Mouse (Mus musculus) forebrain, embryonic 14.5 days (tissue): ENCODE measurements around the gene Dgke. TPM values are rescaled to one million over a fixed set of nuclear protein-coding genes. Genes with fewer than 3 reads are reported as not detected.
"Not testable (repeated sequence)": the region's sequence is repeated elsewhere in the genome, so short reads cannot be mapped to it uniquely, and the experiment has no call there.

Experiments
- ATAC-seq: fragments of 200-750 bp; cut with Nextera tagmentation; 2 replicates; pipeline ENCODE4 v1.8.0; 2017; ENCODE audit warnings: mild to moderate bottlenecking, moderate library complexity
- DNase-seq: peaks from one replicate; pipeline ENCODE4 v3.0.0-alpha.2; 2015; ENCODE audit warnings: low spot score
- H3K27ac ChIP-seq: fragments of 300-500 bp; sonication (generic); 2 replicates; pipeline ENCODE4 v1.5.1; 2014; ENCODE audit warnings: low read depth, mild to moderate bottlenecking, control low read depth, low read length, moderate library complexity
- H3K27me3 ChIP-seq: fragments of 300-500 bp; sonication (generic); replicated peaks from 2 replicates; pipeline ENCODE4 v1.6.1; 2014; ENCODE audit warnings: low read length, control low read depth, mixed read lengths; ENCODE audit not compliant: control insufficient read depth, insufficient read depth
- H3K36me3 ChIP-seq: fragments of 300-500 bp; sonication (generic); 2 replicates; pipeline ENCODE4 v1.6.1; 2014; ENCODE audit warnings: low read length, control low read depth; ENCODE audit not compliant: control insufficient read depth, insufficient read depth
- H3K4me1 ChIP-seq: fragments of 300-500 bp; sonication (generic); 2 replicates; pipeline ENCODE4 v1.6.1; 2014; ENCODE audit warnings: antibody characterized with exemption, low read length, control low read depth; ENCODE audit not compliant: control insufficient read depth, insufficient read depth
- H3K4me2 ChIP-seq: fragments of 300-500 bp; sonication (generic); 2 replicates; pipeline ENCODE4 v1.6.1; 2014; ENCODE audit warnings: mild to moderate bottlenecking, control low read depth, low read length
- H3K4me3 ChIP-seq: fragments of 300-500 bp; sonication (generic); 2 replicates; pipeline ENCODE4 v1.5.1; 2014; ENCODE audit warnings: low read depth, low read length, control low read depth
- H3K9ac ChIP-seq: fragments of 300-500 bp; sonication (generic); 2 replicates; pipeline ENCODE4 v1.6.1; 2014; ENCODE audit warnings: mild to moderate bottlenecking, low read length, control low read depth, moderate library complexity
- H3K9me3 ChIP-seq: fragments of 300-500 bp; sonication (generic); replicated peaks from 2 replicates; pipeline ENCODE4 v1.6.1; 2016; ENCODE audit warnings: low read length, control low read depth, mixed read lengths; ENCODE audit not compliant: control insufficient read depth
- WGBS: fragments of 180-500 bp; shearing (Covaris S2); extraction: QIAGEN DNeasy Blood & Tissue Kit; methylation state at CpG from one replicate; pipeline ENCODE4 v1.1.7; 2014; 5-methylcytosine and 5-hydroxymethylcytosine counted together
- polyA plus RNA-seq: library from polyadenylated mRNA; unstranded; fragments of >200 nt; fragmentation: Nextera tagmentation; extraction: Ambion mirVana; gene quantifications from 2 replicates; pipeline ENCODE4 v1.2.1, GENCODE M21; 2014

Gene Dgke
- polyA plus RNA-seq, 1 experiment from 2014 or later = 9.9 TPM

- peak; percentile 77 for DNase-seq
- H3K27me3 ChIP-seq = peaks cover 15% of the 10 kb centered on the region
- peak; percentile 70 for ATAC-seq
- peak within 1 kb of the TSS; percentile 21; the same call in 1 of the 2 replicates for H3K9ac ChIP-seq
- WGBS = 3% methylated on average over 48 of the region's 48 CpGs
- peak within 1 kb of the TSS; percentile 36 for H3K4me3 ChIP-seq
- H3K4me1 ChIP-seq = no peaks in the 10 kb centered on the region
- no peaks in the 10 kb centered on the region for H3K9me3 ChIP-seq
- H3K27ac ChIP-seq = no peak within 1 kb of the TSS
- H3K4me2 ChIP-seq = peak within 1 kb of the TSS; percentile 48
- H3K36me3 ChIP-seq = no peaks in the 10 kb centered on the region
These were observed 67.5 kb downstream of the Dgke start, which contains the start of gene Trim25 for GRCm38 (mm10) chr11:88998974-88999722. TSS of gene Trim25 (plus strand) at chr11:88999376.

- 6% methylated on average over 3 of the region's 3 CpGs for WGBS
- no peak for ATAC-seq
- peaks cover 15% of the 10 kb centered on the region for H3K27me3 ChIP-seq
These were observed 68.2 kb downstream of the Dgke start for GRCm38 (mm10) chr11:88998406-88998805.

GRCm38 (mm10) chr11:88997343-88997742 lies 69.3 kb downstream of the Dgke start:
- H3K27ac ChIP-seq, H3K4me1 ChIP-seq, H3K4me2 ChIP-seq, DNase-seq, H3K4me3 ChIP-seq, ATAC-seq, H3K9ac ChIP-seq, H3K9me3 ChIP-seq, H3K36me3 ChIP-seq: not testable (repeated sequence)
- WGBS = 89% methylated on average over 5 of the region's 5 CpGs
- H3K27me3 ChIP-seq = peaks cover 15% of the 10 kb centered on the region

More at GRCm38 (mm10) chr11:88998406-88998805, 68.2 kb downstream of the Dgke start:
- Histone ChIP-seq H3K36me3 (no peaks in the 10 kb centered on the region), H3K27ac (no peak overlapping the region), H3K4me3 (no peak overlapping the region), H3K9ac (no peak overlapping the region), H3K4me1 (no peaks in the 10 kb centered on the region), H3K9me3 (no peaks in the 10 kb centered on the region), H3K4me2 (no peak overlapping the region)
- no peak for DNase-seq

- Histone ChIP-seq H3K27ac (no peak overlapping the region), H3K4me3 (no peak overlapping the region), H3K9ac (no peak overlapping the region), H3K27me3 (peaks cover 15% of the 10 kb centered on the region), H3K4me2 (no peak overlapping the region), H3K9me3 (no peaks in the 10 kb centered on the region), H3K4me1 (no peaks in the 10 kb centered on the region), H3K36me3 (peaks cover 3% of the 10 kb centered on the region; the same call in 1 of the 2 replicates)
- 73% methylated on average over 7 of the region's 7 CpGs for WGBS
- DNase-seq (no peak), ATAC-seq (no peak)
These were observed 70.2 kb downstream of the Dgke start for GRCm38 (mm10) chr11:88996427-88996826.

- DNase-seq (no peak), ATAC-seq (no peak)
- Histone ChIP-seq H3K9me3 (no peaks in the 10 kb centered on the region), H3K27me3 (peaks cover 15% of the 10 kb centered on the region), H3K4me2 (no peak overlapping the region), H3K36me3 (peaks cover 11% of the 10 kb centered on the region), H3K4me1 (no peaks in the 10 kb centered on the region), H3K27ac (no peak overlapping the region), H3K4me3 (no peak overlapping the region), H3K9ac (no peak overlapping the region)
- 89% methylated on average over 2 of the region's 2 CpGs for WGBS
These were observed 71.0 kb downstream of the Dgke start for GRCm38 (mm10) chr11:88995616-88996015.

GRCm38 (mm10) chr11:88994492-88994891 lies 72.2 kb downstream of the Dgke start:
- H3K4me1 ChIP-seq = no peaks in the 10 kb centered on the region
- no peak overlapping the region for H3K9ac ChIP-seq
- WGBS = 93% methylated on average over 7 of the region's 7 CpGs
- no peaks in the 10 kb centered on the region for H3K9me3 ChIP-seq
- H3K4me2 ChIP-seq = no peak overlapping the region
- ATAC-seq = no peak
- no peak overlapping the region for H3K4me3 ChIP-seq
- no peak overlapping the region for H3K27ac ChIP-seq
- H3K27me3 ChIP-seq = peaks cover 11% of the 10 kb centered on the region
- H3K36me3 ChIP-seq = peaks cover 15% of the 10 kb centered on the region
- DNase-seq = no peak

GRCm38 (mm10) chr11:88993625-88994024 lies 73.0 kb downstream of the Dgke start:
- H3K4me1 ChIP-seq = no peaks in the 10 kb centered on the region
- H3K4me2 ChIP-seq = no peak overlapping the region
- no peak for ATAC-seq
- peaks cover 15% of the 10 kb centered on the region for H3K36me3 ChIP-seq
- H3K27me3 ChIP-seq = 0 out of 2 replicates have a peak, but pooled peaks cover 3% of the 10 kb centered on the region
- H3K9me3 ChIP-seq = no peaks in the 10 kb centered on the region
- H3K9ac ChIP-seq = no peak overlapping the region
- DNase-seq = peak; percentile 37
- no peak overlapping the region for H3K27ac ChIP-seq
- WGBS = 13% methylated on average over 5 of the region's 5 CpGs
- H3K4me3 ChIP-seq = no peak overlapping the region

GRCm38 (mm10) chr11:88993186-88993585 lies 73.5 kb downstream of the Dgke start:
- Histone ChIP-seq H3K27ac (no peak overlapping the region), H3K27me3 (0 out of 2 replicates have a peak, but pooled peaks cover 2% of the 10 kb centered on the region), H3K4me1 (no peaks in the 10 kb centered on the region), H3K4me3 (no peak overlapping the region), H3K9me3 (no peaks in the 10 kb centered on the region), H3K4me2 (no peak overlapping the region), H3K9ac (no peak overlapping the region), H3K36me3 (peaks cover 18% of the 10 kb centered on the region)
- 53% methylated on average over 7 of the region's 7 CpGs for WGBS
- DNase-seq (no peak), ATAC-seq (no peak)

GRCm38 (mm10) chr11:88989530-88989929 lies 77.1 kb downstream of the Dgke start:
- 77% methylated on average over 5 of the region's 5 CpGs for WGBS
- H3K4me1 ChIP-seq = no peaks in the 10 kb centered on the region
- peaks cover 46% of the 10 kb centered on the region for H3K36me3 ChIP-seq
- H3K4me2 ChIP-seq = no peak overlapping the region
- H3K9ac ChIP-seq = no peak overlapping the region
- H3K4me3 ChIP-seq = no peak overlapping the region
- no peaks in the 10 kb centered on the region for H3K9me3 ChIP-seq
- ATAC-seq (no peak), DNase-seq (peak; percentile 53)
- no peaks in the 10 kb centered on the region for H3K27me3 ChIP-seq
- no peak overlapping the region for H3K27ac ChIP-seq
